Mouse (Mus musculus): ENCODE data around the gene Rhoa.

Gene Rhoa

GRCm38 (mm10) chr9:108296453-108297355 lies 9.2 kb upstream of the Rhoa start, which contains the start of gene Amt:
TSS of gene Amt (plus strand) at chr9:108296853.
- no peak for TF ChIP-seq CTCF (conservative IDR thresholded peaks at IDR 0.05; ENCODE audit: low read length)
- no peak for TF ChIP-seq POU5F1 (IDR thresholded peaks at IDR 0.05; ENCODE audit: borderline replicate concordance, low read length)
- TF ChIP-seq NANOG (IDR thresholded peaks at IDR 0.05; ENCODE audit: borderline replicate concordance, low read length), result peak; percentile 26; the same call in 1 of the 2 replicates
- peak within 1 kb of the TSS; percentile 90 for H3K4me3 ChIP-seq (replicated peaks; ENCODE audit: low read length)

GRCm38 (mm10) chr9:108301853-108302252 lies 4.1 kb upstream of the Rhoa start:
- Histone ChIP-seq H3K36me3 (ENCODE audit: insufficient read depth, low read length) (peaks cover 70% of the 10 kb centered on the region), H3K27me3 (ENCODE audit: insufficient read depth, low read length) (no peaks in the 10 kb centered on the region), H3K4me1 (replicated peaks; ENCODE audit: low read depth, low read length) (peaks cover 54% of the 10 kb centered on the region), H3K9me3 (ENCODE audit: low read length) (no peaks in the 10 kb centered on the region), H3K4me3 (replicated peaks; ENCODE audit: low read length) (no peak overlapping the region)
- TF ChIP-seq POU5F1 (IDR thresholded peaks at IDR 0.05; ENCODE audit: borderline replicate concordance, low read length), result no peak
- no peak for TF ChIP-seq CTCF (conservative IDR thresholded peaks at IDR 0.05; ENCODE audit: low read length)
- TF ChIP-seq NANOG (IDR thresholded peaks at IDR 0.05; ENCODE audit: borderline replicate concordance, low read length), result no peak

More at GRCm38 (mm10) chr9:108296453-108297355, 9.2 kb upstream of the Rhoa start, which contains the start of gene Amt:
- H3K36me3 ChIP-seq (ENCODE audit: insufficient read depth, low read length), result peaks cover 59% of the 10 kb centered on the region
- H3K27me3 ChIP-seq (ENCODE audit: insufficient read depth, low read length), result no peaks in the 10 kb centered on the region
- H3K4me1 ChIP-seq (replicated peaks; ENCODE audit: low read depth, low read length), result peaks cover 57% of the 10 kb centered on the region
- no peaks in the 10 kb centered on the region for H3K9me3 ChIP-seq (ENCODE audit: low read length)

- Histone ChIP-seq H3K36me3 (ENCODE audit: insufficient read depth, low read length) (peaks cover 56% of the 10 kb centered on the region), H3K4me1 (replicated peaks; ENCODE audit: low read depth, low read length) (peaks cover 57% of the 10 kb centered on the region), H3K4me3 (replicated peaks; ENCODE audit: low read length) (peak overlapping the region; percentile 92), H3K27me3 (ENCODE audit: insufficient read depth, low read length) (no peaks in the 10 kb centered on the region), H3K9me3 (ENCODE audit: low read length) (no peaks in the 10 kb centered on the region)
- TF ChIP-seq CTCF (conservative IDR thresholded peaks at IDR 0.05; ENCODE audit: low read length) (no peak), NANOG (IDR thresholded peaks at IDR 0.05; ENCODE audit: borderline replicate concordance, low read length) (no peak), POU5F1 (IDR thresholded peaks at IDR 0.05; ENCODE audit: borderline replicate concordance, low read length) (no peak)
Observed at GRCm38 (mm10) chr9:108304716-108305115, 1.2 kb upstream of the Rhoa start.

GRCm38 (mm10) chr9:108305170-108305569 lies 759 bp upstream of the Rhoa start:
- Histone ChIP-seq H3K4me3 (replicated peaks; ENCODE audit: low read length) (peak overlapping the region; percentile 92), H3K4me1 (replicated peaks; ENCODE audit: low read depth, low read length) (peaks cover 60% of the 10 kb centered on the region), H3K36me3 (ENCODE audit: insufficient read depth, low read length) (peaks cover 55% of the 10 kb centered on the region), H3K27me3 (ENCODE audit: insufficient read depth, low read length) (no peaks in the 10 kb centered on the region), H3K9me3 (ENCODE audit: low read length) (no peaks in the 10 kb centered on the region)
- no peak for TF ChIP-seq CTCF (conservative IDR thresholded peaks at IDR 0.05; ENCODE audit: low read length)
- TF ChIP-seq POU5F1 (IDR thresholded peaks at IDR 0.05; ENCODE audit: borderline replicate concordance, low read length), result no peak
- TF ChIP-seq NANOG (IDR thresholded peaks at IDR 0.05; ENCODE audit: borderline replicate concordance, low read length), result no peak

- TF ChIP-seq NANOG (IDR thresholded peaks at IDR 0.05; ENCODE audit: borderline replicate concordance, low read length) (no peak), POU5F1 (IDR thresholded peaks at IDR 0.05; ENCODE audit: borderline replicate concordance, low read length) (no peak), CTCF (conservative IDR thresholded peaks at IDR 0.05; ENCODE audit: low read length) (no peak)
- peaks cover 61% of the 10 kb centered on the region for H3K4me1 ChIP-seq (replicated peaks; ENCODE audit: low read depth, low read length)
- H3K36me3 ChIP-seq (ENCODE audit: insufficient read depth, low read length), result peaks cover 53% of the 10 kb centered on the region
- H3K9me3 ChIP-seq (ENCODE audit: low read length), result no peaks in the 10 kb centered on the region
- H3K4me3 ChIP-seq (replicated peaks; ENCODE audit: low read length), result peak overlapping the region; percentile 92
- no peaks in the 10 kb centered on the region for H3K27me3 ChIP-seq (ENCODE audit: insufficient read depth, low read length)
Observed at GRCm38 (mm10) chr9:108306571-108306980, 647 bp downstream of the Rhoa start.

- H3K4me3 ChIP-seq (replicated peaks; ENCODE audit: low read length), result peak overlapping the region; percentile 92
- H3K27me3 ChIP-seq (ENCODE audit: insufficient read depth, low read length), result no peaks in the 10 kb centered on the region
- no peaks in the 10 kb centered on the region for H3K9me3 ChIP-seq (ENCODE audit: low read length)
- H3K36me3 ChIP-seq (ENCODE audit: insufficient read depth, low read length), result peaks cover 54% of the 10 kb centered on the region
- peaks cover 61% of the 10 kb centered on the region for H3K4me1 ChIP-seq (replicated peaks; ENCODE audit: low read depth, low read length)
- TF ChIP-seq CTCF (conservative IDR thresholded peaks at IDR 0.05; ENCODE audit: low read length), result no peak
- no peak for TF ChIP-seq NANOG (IDR thresholded peaks at IDR 0.05; ENCODE audit: borderline replicate concordance, low read length)
- TF ChIP-seq POU5F1 (IDR thresholded peaks at IDR 0.05; ENCODE audit: borderline replicate concordance, low read length), result no peak
Observed at GRCm38 (mm10) chr9:108307021-108307807, 1.3 kb downstream of the Rhoa start.

GRCm38 (mm10) chr9:108308141-108308540 lies 2.2 kb downstream of the Rhoa start:
- Histone ChIP-seq H3K9me3 (ENCODE audit: low read length) (no peaks in the 10 kb centered on the region), H3K4me3 (replicated peaks; ENCODE audit: low read length) (peak overlapping the region; percentile 92), H3K27me3 (ENCODE audit: insufficient read depth, low read length) (no peaks in the 10 kb centered on the region), H3K4me1 (replicated peaks; ENCODE audit: low read depth, low read length) (peaks cover 65% of the 10 kb centered on the region), H3K36me3 (ENCODE audit: insufficient read depth, low read length) (peaks cover 52% of the 10 kb centered on the region)
- TF ChIP-seq CTCF (conservative IDR thresholded peaks at IDR 0.05; ENCODE audit: low read length), result no peak
- no peak for TF ChIP-seq POU5F1 (IDR thresholded peaks at IDR 0.05; ENCODE audit: borderline replicate concordance, low read length)
- TF ChIP-seq NANOG (IDR thresholded peaks at IDR 0.05; ENCODE audit: borderline replicate concordance, low read length), result no peak

- H3K36me3 ChIP-seq (ENCODE audit: insufficient read depth, low read length), result peaks cover 84% of the 10 kb centered on the region
Observed at GRCm38 (mm10) chr9:108317572-108317971, 11.6 kb downstream of the Rhoa start.

More at GRCm38 (mm10) chr9:108317572-108317971, 11.6 kb downstream of the Rhoa start:
- Histone ChIP-seq H3K27me3 (ENCODE audit: insufficient read depth, low read length) (no peaks in the 10 kb centered on the region), H3K9me3 (ENCODE audit: low read length) (no peaks in the 10 kb centered on the region), H3K4me3 (replicated peaks; ENCODE audit: low read length) (no peak overlapping the region), H3K4me1 (replicated peaks; ENCODE audit: low read depth, low read length) (peaks cover 83% of the 10 kb centered on the region)
- TF ChIP-seq NANOG (IDR thresholded peaks at IDR 0.05; ENCODE audit: borderline replicate concordance, low read length) (no peak), POU5F1 (IDR thresholded peaks at IDR 0.05; ENCODE audit: borderline replicate concordance, low read length) (no peak), CTCF (conservative IDR thresholded peaks at IDR 0.05; ENCODE audit: low read length) (no peak)
